Mouse (Mus musculus): Measurements from ENCODE around the gene Omt2b. TPM values are rescaled to one million over a fixed set of nuclear protein-coding genes. Genes with fewer than 3 reads are reported as not detected.
A peak's percentile ranks its signal among the peaks of the same experiment; 100 is the strongest.
"Not testable (repeated sequence)": the region's sequence is repeated elsewhere in the genome, so short reads cannot be mapped to it uniquely, and the experiment has no call there.

Omt2b gene
- total RNA-seq, 4 experiments from 2014 or later = not detected

DNA sequence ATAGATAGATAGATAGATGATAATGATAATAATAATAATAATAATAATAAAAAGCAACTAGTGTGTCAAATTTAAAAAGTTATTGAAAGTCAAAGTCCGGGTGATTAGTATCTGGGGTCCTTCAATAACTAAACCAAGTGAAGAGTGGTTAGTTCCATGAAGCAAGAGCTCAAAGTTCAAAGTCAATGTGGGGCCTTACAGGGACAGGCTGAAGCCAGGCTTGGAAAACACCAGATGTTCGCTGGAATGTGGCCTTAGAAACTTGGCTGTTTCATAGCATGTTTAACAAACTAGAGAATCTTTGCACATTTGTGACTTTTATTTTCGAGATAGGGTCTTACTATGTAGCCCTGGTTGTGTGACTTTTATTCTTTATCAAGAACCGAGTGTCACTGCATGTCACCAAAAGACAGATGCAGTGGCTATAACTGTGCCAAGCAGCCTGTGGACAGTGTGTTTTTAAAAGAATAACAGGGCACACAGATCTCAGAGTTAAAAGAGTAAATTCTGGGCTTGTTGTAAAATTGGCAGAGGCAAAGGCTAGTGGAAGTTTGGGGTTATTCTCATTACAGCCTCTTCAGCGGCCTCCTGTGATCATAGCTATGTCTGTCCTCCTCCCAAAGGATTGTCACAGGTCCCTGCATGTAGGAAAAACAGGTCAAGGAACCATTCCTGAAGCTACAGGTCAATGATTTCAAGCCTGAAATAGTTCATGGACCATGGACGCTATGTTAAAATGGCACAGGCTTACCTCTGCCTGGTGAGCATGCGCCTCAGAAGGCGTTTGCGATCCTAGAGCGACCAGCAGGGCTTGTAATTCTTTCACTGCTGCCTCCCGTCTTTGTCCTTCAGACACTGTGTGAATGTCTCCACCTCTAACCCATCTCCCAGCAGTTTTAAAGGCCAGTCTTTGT, 27.5 kb downstream of the Omt2b start:
- no peak for DNase-seq

GRCm38 (mm10) chr9:78355611-78356010, 28.2 kb downstream of the Omt2b start, which contains the start of gene Gsta2:
Gene Gsta2 (minus strand): TSS chr9:78355788.
- DNase-seq = no peak

DNA sequence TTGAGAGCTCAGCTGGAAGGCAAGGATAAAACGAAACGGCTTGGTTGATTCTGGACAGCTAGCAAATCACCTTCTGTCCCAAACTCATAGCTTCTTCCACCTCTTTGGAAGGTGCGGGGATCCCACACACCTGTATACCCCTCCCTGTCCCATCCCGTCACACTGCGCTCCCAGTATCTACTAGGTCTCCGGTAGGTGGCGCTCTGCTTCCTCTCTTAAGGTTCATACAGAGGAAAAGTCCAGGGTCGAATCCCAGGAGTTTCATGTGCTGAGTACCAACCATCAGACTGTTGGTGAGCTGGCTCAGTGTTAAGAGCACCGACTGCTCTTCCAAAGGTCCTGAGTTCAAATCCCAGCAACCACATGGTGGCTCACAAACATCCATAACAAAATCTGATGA, 30.7 kb downstream of the Omt2b start:
- peak; percentile 34 for DNase-seq

DNA sequence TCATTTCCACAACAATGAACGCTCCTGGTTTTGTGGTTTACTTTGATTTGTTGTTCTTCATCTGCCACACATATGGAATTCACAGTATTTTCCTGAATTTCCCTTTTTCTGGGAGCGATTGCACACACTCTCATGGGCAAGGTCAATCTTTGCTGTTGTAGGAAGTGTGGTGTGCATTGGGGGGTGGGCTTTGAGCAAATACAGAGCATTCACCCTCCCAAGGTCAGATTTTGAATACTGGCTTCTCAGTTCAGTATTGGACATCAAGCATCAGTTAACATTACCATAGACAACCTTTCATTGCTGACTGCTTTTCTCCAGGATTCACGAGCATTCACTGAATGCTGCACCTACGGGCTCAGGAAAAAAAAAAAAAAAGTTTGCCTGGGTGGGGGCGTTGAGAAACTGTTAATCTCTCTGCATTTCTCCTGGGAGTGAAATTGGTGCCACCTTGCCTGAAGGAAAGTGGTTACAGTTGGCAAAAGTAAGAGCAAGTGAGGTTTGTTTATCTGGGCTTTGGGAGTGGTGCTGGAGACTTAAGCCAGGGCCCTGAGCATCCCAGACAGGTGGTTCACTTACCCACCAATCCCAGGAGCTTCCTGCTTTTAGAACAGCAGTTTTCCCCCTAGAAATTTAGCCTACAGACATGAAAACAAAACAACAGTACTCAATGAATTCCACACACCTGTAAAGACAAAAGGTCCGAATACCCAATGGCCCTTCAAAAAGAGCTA, 32.5 kb downstream of the Omt2b start:
- DNase-seq = no peak

DNA sequence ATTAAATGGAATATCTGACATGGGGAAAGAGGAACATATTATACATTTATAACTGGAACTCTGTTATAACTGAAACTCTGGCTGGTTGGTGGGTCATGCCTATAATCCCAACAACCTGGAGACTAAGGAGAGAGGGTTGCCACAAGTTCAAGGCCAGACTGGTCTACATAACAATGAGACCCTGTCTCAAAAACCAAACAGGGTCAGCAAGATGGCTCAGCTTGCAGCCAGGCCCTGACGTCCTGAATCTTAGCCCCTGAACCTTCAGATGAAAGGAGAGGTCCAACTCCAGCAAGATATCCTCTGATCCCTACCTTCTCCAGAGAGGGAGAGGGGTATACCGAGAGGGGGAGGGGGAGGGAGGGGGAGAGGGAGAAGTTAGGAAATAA, 33.1 kb downstream of the Omt2b start:
- DNase-seq = no peak

GRCm38 (mm10) chr9:78363374-78363773, 36.0 kb downstream of the Omt2b start:
- no peak for DNase-seq

GRCm38 (mm10) chr9:78364701-78365100, 37.3 kb downstream of the Omt2b start:
- no peak for DNase-seq

DNA sequence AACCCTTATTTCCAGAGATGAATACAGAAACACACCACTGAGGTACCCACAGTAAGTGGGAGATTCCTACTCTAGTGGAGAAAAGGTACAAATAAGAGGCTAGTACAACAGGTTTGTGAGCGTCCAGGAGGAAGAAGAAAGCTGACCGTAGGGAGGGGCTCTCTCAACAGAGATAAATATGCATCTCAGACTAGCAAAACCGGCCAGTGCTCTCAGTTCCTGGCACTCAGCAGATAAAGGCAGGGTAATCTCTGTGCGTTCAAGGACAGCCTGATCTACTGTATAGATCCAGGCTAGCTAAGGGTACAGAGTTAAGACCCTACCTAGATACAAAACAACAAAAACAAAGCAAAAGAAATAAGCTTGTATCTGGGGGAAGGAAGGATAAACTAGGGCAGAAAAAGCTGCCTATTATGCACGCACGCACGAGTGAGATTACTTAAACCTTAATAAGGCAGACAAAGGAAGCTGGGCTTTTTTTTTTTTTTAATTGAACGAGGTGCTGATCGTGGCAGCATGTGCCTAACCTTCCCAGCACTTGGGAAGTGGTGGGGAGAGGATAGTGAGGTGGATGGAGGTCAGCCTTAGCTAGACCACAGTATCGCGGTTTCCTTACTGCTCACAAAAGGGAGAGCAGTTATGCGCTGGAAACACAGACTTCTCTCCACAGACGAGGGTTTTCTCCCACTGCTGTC, 38.6 kb downstream of the Omt2b start:
- no peak for DNase-seq

- DNase-seq = not testable (repeated sequence)
Observed at GRCm38 (mm10) chr9:78367959-78368358, 40.6 kb downstream of the Omt2b start, which contains the start of gene Dppa5a. Gene Dppa5a (minus strand): TSS chr9:78368177.

DNA sequence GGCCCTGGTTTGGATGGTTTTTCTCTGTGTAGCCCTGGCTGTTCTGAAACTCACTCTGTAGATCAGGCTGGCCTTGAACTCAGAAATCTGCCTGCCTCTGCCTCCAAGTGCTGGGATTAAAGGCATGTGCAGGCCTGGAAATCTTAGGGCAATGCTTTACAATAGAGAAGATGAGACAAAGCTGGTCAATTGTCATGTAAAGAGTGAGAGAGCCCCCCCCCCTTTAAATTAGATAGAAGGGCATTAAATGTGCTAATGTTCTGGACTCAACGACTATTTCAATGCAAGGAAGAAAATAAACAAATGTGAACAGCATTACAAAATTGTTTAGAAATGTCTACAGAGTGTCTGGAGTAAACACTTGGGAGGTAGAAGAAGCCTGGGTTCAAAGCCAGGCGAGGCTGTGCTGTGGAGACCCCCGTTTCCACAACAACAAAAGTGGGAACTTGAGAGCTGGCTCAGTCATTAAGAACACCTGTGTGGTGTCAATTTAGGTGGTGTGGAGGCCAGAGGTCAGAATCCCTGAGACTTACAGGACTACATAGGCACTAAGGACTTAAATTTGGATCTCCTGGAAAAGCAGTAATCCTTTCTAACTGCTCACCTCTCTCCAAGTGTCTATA, 41.4 kb downstream of the Omt2b start:
- no peak for DNase-seq

DNA sequence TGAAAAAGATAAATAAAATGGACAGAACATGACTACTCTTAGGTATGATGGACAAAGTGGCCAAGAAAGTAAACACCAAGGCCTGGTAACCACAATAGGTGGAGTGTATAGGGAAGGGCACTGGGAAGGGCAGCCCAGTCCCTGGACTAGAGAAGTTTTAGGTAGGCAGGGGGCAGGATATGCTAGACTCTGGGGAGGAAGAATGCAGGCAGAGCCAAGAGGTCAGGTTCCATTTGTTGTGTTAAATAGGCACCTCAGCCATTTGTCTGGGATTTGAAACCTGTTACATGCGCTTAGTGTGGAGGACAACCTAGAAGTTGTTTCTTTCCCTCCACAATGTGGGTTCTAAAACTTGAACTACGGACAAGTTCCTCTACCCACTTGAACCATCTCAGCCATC, 42.0 kb downstream of the Omt2b start:
- DNase-seq = no peak

GRCm38 (mm10) chr9:78369786-78370185, 42.4 kb downstream of the Omt2b start:
- DNase-seq = no peak

DNA sequence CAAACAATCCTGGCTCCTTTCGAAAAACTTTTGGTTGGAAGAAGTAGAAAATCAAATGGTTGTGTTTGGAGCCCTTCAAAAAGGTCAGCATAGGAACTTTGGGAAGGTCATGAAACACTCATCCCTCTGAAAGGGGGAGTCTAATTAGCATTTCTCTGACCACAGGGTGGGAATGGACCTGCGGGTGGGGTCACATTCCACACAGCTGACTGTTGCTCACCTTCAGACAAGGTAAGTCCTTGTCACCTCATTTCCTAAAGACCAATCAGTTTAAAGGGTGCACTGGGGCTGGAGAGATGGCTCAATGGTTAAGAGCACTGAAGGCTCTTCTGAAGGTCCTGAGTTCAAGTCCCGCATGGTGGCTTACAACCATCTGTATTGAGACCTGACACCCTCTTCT, 44.1 kb downstream of the Omt2b start:
- DNase-seq = no peak

GRCm38 (mm10) chr9:78372827-78373504, 45.6 kb downstream of the Omt2b start:
- no peak for DNase-seq

DNA sequence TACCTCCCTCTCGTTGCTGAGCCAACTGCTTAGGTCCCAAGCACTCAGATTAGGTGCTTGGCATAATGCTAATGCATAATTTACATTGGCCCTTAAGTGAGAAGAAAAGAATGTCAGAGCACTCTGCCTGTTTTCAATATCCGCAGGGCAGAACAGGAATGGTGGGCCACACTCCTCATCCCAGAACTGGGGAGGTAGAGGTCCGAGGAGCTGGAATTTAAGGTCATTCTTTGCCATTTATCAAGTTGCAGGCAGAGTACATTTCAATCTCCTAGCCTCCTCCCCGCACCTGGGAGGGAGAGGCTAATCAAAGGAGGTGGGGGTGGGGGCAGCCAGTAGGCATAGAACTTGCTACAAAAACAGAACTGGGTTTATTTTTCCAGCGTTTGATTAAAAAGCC, 47.0 kb downstream of the Omt2b start:
- no peak for DNase-seq

DNA sequence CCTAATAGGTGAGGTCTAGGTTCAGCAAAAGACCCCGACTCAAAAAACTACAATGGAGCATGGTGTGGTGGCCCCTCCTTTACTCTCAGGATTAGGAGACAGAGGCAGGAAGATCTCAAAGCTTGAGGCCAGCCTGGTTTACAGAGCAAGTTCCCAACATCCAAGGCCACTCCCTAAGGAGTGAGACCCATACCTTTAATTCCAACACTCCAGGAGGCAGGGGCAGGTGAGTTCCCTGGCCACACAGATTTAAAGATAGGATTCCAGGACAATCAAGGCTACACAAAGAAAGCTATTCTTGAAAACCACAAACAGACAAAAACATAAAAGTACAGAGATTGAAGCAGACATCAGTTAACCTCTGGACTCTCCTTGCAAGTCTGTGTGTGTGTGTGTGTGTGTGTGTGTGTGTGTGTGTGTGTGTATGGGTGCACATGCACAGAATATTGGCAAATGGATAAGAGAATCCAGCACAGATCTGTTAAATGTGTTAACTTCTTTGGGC, 47.5 kb downstream of the Omt2b start:
- no peak for DNase-seq

DNA sequence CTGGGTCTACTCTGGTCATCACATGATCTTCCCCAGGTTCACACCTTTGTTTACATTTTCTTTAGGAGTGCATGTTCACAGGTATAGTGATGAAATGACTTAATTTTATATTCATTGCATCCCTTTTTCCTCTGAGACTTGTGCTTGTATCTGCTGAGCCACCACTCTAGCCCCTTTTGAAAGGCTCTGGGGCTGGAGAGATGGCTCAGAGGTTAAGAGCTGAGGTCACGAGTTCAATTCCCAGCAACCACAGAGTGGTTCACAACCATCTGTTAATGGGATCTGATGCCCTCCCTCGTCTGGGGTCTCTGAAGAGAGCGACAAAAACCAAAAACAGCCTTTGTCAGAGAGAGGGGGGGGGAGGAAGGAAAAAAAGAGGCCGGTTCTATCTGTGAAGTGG, 48.1 kb downstream of the Omt2b start:
- no peak for DNase-seq

DNA sequence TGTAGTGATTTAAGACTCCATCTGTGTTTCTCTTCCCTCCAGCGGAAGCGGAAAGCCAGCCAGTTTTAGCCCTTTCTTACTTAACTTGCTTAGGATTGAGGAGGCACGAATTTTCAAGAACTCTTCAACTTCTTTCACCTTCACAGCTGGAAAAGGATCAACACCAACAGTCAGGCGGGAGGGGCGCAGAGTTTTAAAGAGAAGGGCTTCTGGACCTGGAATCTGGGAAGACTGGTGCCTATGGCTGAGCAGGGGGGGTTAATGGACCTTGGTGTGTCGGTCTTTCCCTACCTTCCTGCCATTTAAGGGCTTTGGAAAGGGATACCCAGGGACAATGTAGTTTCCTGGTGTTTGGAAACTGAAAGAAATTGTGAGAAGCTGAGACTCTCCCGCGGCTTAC, 50.2 kb downstream of the Omt2b start:
- DNase-seq = no peak

DNA sequence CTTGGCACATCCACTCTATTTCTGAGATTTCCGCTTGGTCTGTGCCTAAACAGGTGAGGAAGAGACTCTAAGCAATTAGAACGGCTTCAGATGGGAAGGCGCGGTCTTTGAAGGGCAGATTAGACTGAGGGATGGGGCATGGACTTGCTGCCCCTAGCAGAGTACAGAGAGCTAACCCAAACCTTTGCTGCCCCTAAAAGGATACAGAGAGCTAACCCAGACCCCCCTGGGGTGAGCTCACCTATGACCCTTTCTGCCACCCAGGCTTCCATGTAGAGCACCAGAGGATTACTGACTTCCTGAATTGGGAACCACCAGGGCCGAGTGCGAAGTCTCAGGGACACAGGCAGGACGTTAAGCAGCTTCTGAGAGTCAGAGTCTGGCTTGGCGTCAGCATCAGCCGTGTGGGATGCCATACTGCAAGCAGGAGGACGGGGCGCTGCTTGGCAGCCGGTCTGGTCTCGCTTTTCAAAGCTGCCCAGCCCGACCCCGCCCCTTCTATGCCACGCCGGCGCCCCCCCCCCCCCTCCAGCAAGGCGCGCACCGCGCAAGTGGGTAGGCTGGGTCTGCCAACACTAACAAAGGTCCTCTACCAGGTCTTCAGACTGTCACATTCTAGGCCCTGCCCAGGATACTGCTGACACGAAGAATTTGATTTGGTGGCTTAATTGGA, 50.9 kb downstream of the Omt2b start, which contains the start of gene Ooep:
Gene Ooep (minus strand): TSS at position 613 of the 673 bp plus-strand sequence.
- no peak for DNase-seq
